Mouse (Mus musculus) midbrain, embryonic 14.5 days (tissue): ENCODE measurements around the gene Vps13c. TPM values are rescaled to one million over a fixed set of nuclear protein-coding genes. Genes with fewer than 3 reads are reported as not detected.

Experiments
- ATAC-seq: fragments of 200-750 bp; cut with Nextera tagmentation; 2 replicates; pipeline ENCODE4 v1.8.0; 2017; ENCODE audit warnings: moderate number of reproducible peaks, moderate library complexity; ENCODE audit not compliant: low FRiP score, low TSS enrichment
- DNase-seq: peaks from one replicate; pipeline ENCODE4 v3.0.0-alpha.2; 2015
- H3K27ac ChIP-seq: fragments of 300-500 bp; sonication (generic); replicated peaks from 2 replicates; pipeline ENCODE4 v1.5.1; 2014; ENCODE audit warnings: mild to moderate bottlenecking, low read depth, low read length, moderate library complexity
- H3K27me3 ChIP-seq: fragments of 300-500 bp; sonication (generic); 2 replicates; pipeline ENCODE4 v1.6.1; 2014; ENCODE audit warnings: low read length, control low read depth, mixed read lengths; ENCODE audit not compliant: control insufficient read depth, insufficient read depth
- H3K36me3 ChIP-seq: fragments of 300-500 bp; sonication (generic); 2 replicates; pipeline ENCODE4 v1.6.1; 2014; ENCODE audit warnings: low read length, control low read depth; ENCODE audit not compliant: control insufficient read depth, insufficient read depth
- H3K4me1 ChIP-seq: fragments of 300-500 bp; sonication (generic); 2 replicates; pipeline ENCODE4 v1.6.1; 2014; ENCODE audit warnings: mild to moderate bottlenecking, antibody characterized with exemption, low read length, control low read depth; ENCODE audit not compliant: control insufficient read depth, insufficient read depth
- H3K4me2 ChIP-seq: fragments of 300-500 bp; sonication (generic); 2 replicates; pipeline ENCODE4 v1.6.1; 2014; ENCODE audit warnings: mild to moderate bottlenecking, low read length, moderate library complexity
- H3K4me3 ChIP-seq: fragments of 300-500 bp; sonication (generic); replicated peaks from 2 replicates; pipeline ENCODE4 v1.5.1; 2014; ENCODE audit warnings: low read depth, low read length
- H3K9ac ChIP-seq: fragments of 300-500 bp; sonication (generic); replicated peaks from 2 replicates; pipeline ENCODE4 v1.6.1; 2014; ENCODE audit warnings: mild to moderate bottlenecking, low read length, moderate library complexity
- H3K9me3 ChIP-seq: fragments of 300-500 bp; sonication (generic); 2 replicates; pipeline ENCODE4 v1.6.1; 2016; ENCODE audit warnings: low read length, control low read depth, mixed read lengths; ENCODE audit not compliant: control insufficient read depth
- WGBS: fragments of 180-500 bp; shearing (Covaris S2); extraction: QIAGEN DNeasy Blood & Tissue Kit; methylation state at CpG from one replicate; pipeline ENCODE4 v1.1.7; 2014; 5-methylcytosine and 5-hydroxymethylcytosine counted together
- polyA plus RNA-seq: library from polyadenylated mRNA; unstranded; fragments of >200 nt; fragmentation: Nextera tagmentation; extraction: Ambion mirVana; gene quantifications from 2 replicates; pipeline ENCODE4 v1.2.1, GENCODE M21; 2014

Gene Vps13c
- polyA plus RNA-seq, 1 experiment from 2014 or later = 17.1 TPM

GRCm38 (mm10) chr9:67863332-67863731 lies 23.1 kb downstream of the Vps13c start:
- ATAC-seq (no peak), DNase-seq (no peak)
- H3K9ac ChIP-seq = no peak overlapping the region
- no peaks in the 10 kb centered on the region for H3K4me1 ChIP-seq
- 94% methylated on average over 5 of the region's 5 CpGs for WGBS
- no peak overlapping the region for H3K4me3 ChIP-seq
- peaks cover 8% of the 10 kb centered on the region; the same call in 1 of the 2 replicates for H3K36me3 ChIP-seq
- H3K27ac ChIP-seq = no peak overlapping the region
- no peaks in the 10 kb centered on the region for H3K27me3 ChIP-seq
- no peaks in the 10 kb centered on the region for H3K9me3 ChIP-seq
- H3K4me2 ChIP-seq = no peak overlapping the region

GRCm38 (mm10) chr9:67864011-67864410 lies 23.8 kb downstream of the Vps13c start:
- Histone ChIP-seq H3K27me3 (no peaks in the 10 kb centered on the region), H3K4me3 (no peak overlapping the region), H3K4me1 (no peaks in the 10 kb centered on the region), H3K27ac (no peak overlapping the region), H3K4me2 (no peak overlapping the region), H3K36me3 (0 out of 2 replicates have a peak, but pooled peaks cover 4% of the 10 kb centered on the region), H3K9ac (no peak overlapping the region), H3K9me3 (no peaks in the 10 kb centered on the region)
- no peak for DNase-seq
- WGBS = 45% methylated on average over 4 of the region's 4 CpGs
- ATAC-seq = no peak

- Histone ChIP-seq H3K27ac (no peak overlapping the region), H3K4me1 (no peaks in the 10 kb centered on the region), H3K9ac (no peak overlapping the region), H3K36me3 (0 out of 2 replicates have a peak, but pooled peaks cover 2% of the 10 kb centered on the region), H3K9me3 (no peaks in the 10 kb centered on the region), H3K4me3 (no peak overlapping the region), H3K4me2 (no peak overlapping the region), H3K27me3 (no peaks in the 10 kb centered on the region)
- 80% methylated on average over 7 of the region's 7 CpGs for WGBS
- ATAC-seq (no peak), DNase-seq (no peak)
These were observed 25.2 kb downstream of the Vps13c start for GRCm38 (mm10) chr9:67865411-67865810.

GRCm38 (mm10) chr9:67867411-67867810 lies 27.2 kb downstream of the Vps13c start:
- no peak overlapping the region for H3K4me2 ChIP-seq

GRCm38 (mm10) chr9:67869691-67870450 lies 29.7 kb downstream of the Vps13c start:
- whole genome bisulfite sequencing = 93% methylated on average over 16 of the region's 16 CpGs
- H3K27me3 ChIP-seq = no peaks in the 10 kb centered on the region
- no peak overlapping the region for H3K4me3 ChIP-seq
- no peak overlapping the region for H3K27ac ChIP-seq
- ATAC-seq = no peak
- H3K36me3 ChIP-seq = no peaks in the 10 kb centered on the region
- no peaks in the 10 kb centered on the region for H3K9me3 ChIP-seq
- H3K4me2 ChIP-seq = no peak overlapping the region
- DNase-seq = no peak
- H3K9ac ChIP-seq = no peak overlapping the region
- no peaks in the 10 kb centered on the region for H3K4me1 ChIP-seq

More at GRCm38 (mm10) chr9:67867411-67867810, 27.2 kb downstream of the Vps13c start:
- 81% methylated on average over 6 of the region's 6 CpGs for WGBS
- Histone ChIP-seq H3K36me3 (no peaks in the 10 kb centered on the region), H3K9me3 (no peaks in the 10 kb centered on the region), H3K9ac (no peak overlapping the region), H3K27me3 (no peaks in the 10 kb centered on the region), H3K4me1 (no peaks in the 10 kb centered on the region), H3K4me3 (no peak overlapping the region), H3K27ac (no peak overlapping the region)
- no peak for ATAC-seq
- no peak for DNase-seq

- Histone ChIP-seq H3K4me1 (no peaks in the 10 kb centered on the region), H3K36me3 (peaks cover 8% of the 10 kb centered on the region; the same call in 1 of the 2 replicates), H3K9ac (no peak overlapping the region), H3K4me2 (no peak overlapping the region), H3K27me3 (no peaks in the 10 kb centered on the region), H3K9me3 (no peaks in the 10 kb centered on the region), H3K27ac (no peak overlapping the region), H3K4me3 (no peak overlapping the region)
- ATAC-seq (no peak), DNase-seq (no peak)
- WGBS = 73% methylated on average over 7 of the region's 7 CpGs
These were observed 34.5 kb downstream of the Vps13c start for GRCm38 (mm10) chr9:67874522-67875222.

- no peak overlapping the region for H3K9ac ChIP-seq
- H3K27ac ChIP-seq = no peak overlapping the region
- H3K27me3 ChIP-seq = no peaks in the 10 kb centered on the region
- no peak overlapping the region for H3K4me2 ChIP-seq
- no peaks in the 10 kb centered on the region for H3K4me1 ChIP-seq
- H3K9me3 ChIP-seq = no peaks in the 10 kb centered on the region
- peaks cover 8% of the 10 kb centered on the region; the same call in 1 of the 2 replicates for H3K36me3 ChIP-seq
- ATAC-seq (no peak), DNase-seq (peak; percentile 58)
- no peak overlapping the region for H3K4me3 ChIP-seq
- WGBS = 51% methylated on average over 2 of the region's 2 CpGs
These were observed 35.1 kb downstream of the Vps13c start for GRCm38 (mm10) chr9:67875337-67875736.

- Histone ChIP-seq H3K27ac (no peak overlapping the region), H3K9ac (no peak overlapping the region), H3K27me3 (no peaks in the 10 kb centered on the region), H3K36me3 (peaks cover 15% of the 10 kb centered on the region; the same call in 1 of the 2 replicates), H3K4me1 (no peaks in the 10 kb centered on the region), H3K4me2 (no peak overlapping the region), H3K4me3 (no peak overlapping the region), H3K9me3 (no peaks in the 10 kb centered on the region)
- WGBS = 89% methylated on average over 14 of the region's 14 CpGs
- ATAC-seq = no peak
- DNase-seq = no peak
These were observed 37.0 kb downstream of the Vps13c start for GRCm38 (mm10) chr9:67877081-67877718.
